Mouse (Mus musculus) kidney, postnatal 14 days (tissue): ENCODE measurements around the gene Armc2.

Source experiments
- DNase-seq: peaks from one replicate; pipeline ENCODE4 v3.0.0; 2022; ENCODE audit warnings: mixed read lengths

The Armc2 gene

DNA sequence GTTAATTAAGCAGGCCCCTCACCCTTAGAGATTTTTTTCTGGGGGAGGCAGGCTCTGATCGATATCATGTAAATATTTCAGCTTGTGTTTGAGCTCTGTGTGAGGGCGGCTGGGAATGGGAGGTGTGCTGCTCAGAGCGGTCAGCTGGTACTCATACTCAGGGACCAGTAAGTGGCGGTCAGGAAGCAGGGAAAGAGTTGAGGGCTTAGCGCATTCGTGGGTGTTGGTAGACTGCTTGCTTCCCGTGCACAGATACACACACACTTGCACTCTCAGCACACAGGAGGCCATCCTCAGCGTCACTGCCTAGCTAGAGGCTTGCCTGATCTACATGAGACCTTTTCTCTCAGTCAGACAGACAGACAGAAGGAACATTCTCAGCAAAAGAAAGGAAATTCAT lies 116.8 kb downstream of the Armc2 start:
- no peak for DNase-seq

DNA sequence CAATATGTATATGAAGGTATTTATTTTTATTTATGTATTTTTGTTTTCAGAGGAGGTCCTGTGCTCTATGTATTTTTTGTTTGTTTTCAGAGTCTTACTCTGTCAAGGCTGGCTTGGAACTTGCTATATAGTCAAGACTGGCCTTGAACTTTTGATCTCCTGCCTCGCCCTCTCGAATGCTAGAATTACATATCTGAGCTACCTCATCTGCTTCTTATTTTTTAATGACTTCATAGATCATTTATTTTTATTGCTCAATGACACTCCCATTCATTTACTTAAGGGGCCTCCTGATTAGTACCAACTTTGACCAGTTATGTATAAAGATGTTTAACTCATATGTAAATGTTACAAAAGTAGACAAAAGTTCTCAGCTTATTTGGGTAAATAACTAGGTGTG lies 121.4 kb downstream of the Armc2 start:
- DNase-seq = no peak

DNA sequence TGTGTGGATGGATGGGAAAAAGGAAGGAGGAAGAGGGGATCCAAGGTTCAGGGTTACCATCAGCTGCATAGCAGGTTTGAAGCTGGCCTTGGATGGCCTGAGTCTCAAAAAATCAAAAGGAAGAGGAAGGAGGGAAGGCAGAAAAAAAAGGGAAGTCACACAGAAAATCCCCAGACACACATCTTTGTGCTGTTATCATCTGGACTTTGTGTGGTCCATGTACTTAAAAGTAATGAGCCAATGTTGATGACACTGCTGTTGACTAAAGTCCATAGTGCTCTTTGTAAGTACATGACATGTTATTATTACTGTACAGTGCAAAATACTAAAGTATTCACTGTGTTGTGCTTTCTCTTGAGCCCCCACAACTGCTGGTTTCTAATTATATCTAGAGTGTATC lies 121.8 kb downstream of the Armc2 start:
- DNase-seq = no peak

DNA sequence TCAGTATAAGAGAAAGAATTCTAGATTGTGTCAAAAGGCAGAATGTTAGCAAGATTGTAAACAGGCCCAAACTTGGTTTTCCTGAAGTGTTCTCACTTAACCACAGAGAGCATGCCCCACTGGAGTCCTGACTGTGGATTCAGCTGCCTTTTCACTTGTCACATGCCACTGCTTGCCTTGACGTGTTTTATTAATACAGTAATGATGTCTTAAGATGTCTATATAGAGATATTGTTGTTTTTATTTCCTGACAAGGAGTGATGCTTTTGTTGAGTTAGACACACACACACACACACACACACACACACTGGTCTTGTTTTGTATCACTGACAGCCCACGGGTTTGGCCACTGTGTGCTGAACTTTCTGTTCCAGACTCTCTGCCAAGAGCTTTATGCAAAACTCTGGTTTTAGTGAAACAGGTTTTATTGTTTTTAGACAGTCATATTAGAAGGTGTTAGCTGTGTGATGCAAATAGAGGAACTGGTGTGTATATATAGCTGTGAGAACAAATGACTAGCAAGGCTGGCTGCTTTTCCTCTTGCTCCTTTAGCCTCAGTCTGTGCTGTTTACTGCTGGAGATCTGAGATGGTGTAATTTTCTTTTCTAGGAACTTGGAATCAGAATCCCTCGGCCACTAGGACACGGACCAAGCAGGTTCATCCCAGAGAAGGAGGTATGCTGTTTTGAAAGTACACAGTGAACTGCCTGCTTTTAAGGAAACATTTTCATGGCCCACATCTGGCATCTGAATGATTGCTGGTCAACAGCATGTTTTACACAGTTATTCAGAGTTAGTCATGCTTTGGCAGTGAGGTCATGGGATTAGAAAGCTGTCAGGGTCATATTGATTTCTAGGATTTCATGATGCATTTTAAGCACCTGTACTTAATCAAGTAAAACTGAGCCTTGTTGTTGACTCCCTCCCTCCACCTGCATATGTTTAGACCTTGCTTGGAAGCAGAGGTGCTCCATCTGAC lies 124.5 kb downstream of the Armc2 start:
- DNase-seq = peak; percentile 43

DNA sequence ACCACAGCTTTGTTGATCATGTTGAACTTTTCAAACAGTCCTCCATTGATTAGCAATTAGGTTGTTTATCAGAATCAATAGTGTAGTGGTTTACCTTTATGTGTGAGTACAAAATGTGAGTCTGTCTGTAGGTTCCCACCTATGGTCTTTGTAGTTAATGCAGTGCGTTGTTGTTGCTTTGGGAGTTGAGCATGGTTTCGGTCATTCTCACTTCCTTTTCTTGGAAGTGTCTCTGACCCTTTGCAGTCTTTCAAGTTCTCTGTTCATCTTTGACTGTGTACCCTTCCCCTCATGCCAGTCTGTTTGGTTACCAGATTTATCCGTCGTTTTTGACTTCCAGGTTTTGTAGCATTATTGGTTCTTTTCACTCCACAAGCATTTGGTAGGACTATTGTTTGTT lies 126.9 kb downstream of the Armc2 start:
- DNase-seq = no peak

DNA sequence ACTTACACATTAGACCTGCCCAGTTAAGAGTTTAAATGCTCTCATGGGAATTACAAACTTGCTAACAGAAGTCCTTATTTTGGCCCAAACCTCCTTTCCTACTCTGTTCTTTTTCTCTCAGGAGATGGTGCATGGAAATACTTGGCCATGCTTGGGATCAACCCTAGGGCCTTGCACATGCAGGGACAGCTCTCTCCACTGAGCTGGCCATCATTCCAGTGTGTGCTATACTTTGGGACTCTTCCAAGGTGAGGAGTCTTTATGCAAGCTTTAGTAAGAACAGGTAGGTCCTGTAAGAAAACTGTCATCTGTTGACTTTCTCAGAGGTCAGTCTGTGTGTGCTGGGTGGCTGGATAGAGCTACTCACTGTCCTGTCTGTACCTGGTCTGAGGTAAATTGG lies 127.7 kb downstream of the Armc2 start:
- DNase-seq = no peak

DNA sequence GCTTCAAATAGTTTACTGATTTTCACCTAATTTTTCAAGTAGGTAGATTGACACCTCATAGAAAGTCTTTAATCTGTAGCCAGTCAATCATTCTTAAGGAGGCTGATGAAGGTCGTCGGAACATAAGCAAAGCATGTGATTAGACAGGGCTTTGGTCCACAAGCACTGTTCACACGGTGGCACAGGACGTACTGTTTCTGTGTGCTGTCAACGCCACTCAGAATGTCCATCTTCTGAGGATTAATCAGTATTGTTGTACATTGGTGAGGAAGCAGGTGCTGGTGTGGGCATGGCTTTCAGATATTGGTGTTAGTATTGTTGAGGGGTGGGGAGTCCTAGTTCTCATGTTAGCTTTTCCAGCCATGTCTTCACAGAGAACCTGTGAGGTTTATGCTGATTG lies 128.7 kb downstream of the Armc2 start:
- no peak for DNase-seq

DNA sequence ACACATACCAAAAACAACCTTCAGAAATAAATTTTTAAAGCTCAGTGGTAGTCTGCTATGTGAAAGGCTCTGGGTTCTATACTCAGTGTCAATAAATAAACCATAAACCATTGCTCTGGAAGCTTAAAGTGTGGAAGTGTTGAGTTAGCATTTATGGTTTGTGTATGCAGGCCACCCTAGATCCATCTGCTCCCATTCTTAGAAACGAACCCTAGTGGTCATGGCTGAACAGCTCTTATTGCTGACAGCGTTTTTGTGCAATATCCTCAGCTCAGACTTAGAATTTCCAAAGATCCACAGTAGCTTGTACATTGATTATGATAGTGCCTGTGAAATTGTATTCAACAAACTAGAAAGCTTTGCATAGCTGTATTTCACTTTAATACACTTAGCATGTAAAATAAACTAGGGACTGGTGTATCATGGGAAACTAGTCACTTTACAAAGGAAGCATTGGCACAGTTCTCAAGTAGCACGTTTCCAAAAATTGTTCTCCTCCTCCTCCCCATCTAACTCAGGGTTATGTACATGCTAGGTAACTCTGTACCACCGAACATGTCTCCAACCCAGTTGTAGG lies 129.8 kb downstream of the Armc2 start:
- DNase-seq = no peak

DNA sequence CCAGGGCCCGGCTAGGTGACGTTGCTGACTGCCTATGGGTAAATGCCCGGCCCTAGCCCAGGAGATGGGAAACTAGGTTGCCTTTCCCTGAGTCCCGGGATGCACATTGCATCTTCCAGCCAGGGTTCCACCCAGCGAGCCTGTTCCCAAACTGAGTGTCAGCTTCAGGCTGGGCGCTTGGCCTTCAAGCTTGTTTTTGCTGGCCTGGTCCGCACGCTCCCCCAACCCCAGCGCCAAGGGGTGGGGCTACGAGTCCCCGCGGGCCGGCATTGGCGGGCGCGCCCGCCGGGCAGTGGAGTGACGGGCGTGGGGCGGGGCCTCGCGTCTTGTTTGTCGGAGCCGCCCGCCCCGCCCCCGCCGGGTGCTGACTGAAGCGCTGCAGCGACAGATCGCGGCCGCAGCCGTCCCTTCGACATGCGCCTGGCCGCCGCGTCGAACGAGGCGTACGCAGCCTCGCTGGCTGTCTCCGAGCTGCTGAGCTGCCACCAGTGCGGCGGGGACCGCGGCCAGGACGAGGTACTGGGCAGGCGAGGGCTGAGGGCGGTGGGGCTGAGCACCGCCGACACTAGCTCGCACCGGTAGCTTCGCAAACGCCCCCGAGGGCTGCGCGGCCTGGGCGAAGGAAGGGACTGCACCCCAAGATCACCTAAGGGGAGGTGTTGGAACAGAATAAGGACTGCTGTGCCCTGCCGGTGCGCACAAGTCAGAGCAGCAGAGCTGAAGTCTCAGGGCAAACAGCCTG lies 131.0 kb downstream of the Armc2 start:
- DNase-seq = peak; percentile 97

DNA sequence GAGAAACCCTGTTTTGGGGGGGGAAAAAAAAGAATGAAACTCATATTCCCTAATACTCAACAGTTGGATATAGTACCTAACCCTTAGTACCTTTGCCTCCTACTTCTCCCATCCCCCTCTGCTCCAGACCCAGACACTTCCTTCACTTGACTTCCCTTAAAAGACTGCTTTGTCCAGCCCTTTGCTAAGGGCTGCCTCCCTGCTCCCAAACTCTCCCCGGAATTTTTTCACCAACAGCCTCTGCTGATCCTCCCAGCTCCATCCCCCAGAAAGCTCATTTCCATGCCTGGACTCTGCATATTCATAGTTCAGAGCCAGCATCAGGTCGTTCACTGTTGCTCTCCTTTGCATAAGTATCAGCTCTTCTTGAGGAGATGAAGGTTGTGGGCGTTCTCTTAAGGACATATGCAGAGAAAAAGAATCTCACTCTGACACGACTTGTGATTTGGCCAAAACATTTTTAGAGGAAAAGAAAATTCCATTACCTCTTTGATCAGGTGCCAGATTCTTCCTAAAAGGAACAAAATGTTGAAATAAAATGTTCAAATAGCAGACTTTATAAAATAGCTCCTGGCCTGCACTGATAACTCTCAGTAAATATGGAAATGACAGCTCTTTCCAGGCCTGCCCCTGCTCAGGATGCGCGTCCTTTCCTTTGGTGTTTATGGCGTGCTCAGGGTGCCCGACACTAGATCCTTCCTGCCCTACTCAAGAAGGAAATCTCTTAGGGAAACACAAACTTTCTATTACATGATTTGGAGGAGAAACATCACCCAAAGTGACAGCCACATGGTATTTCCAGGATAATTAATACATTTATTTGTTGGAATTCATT lies 134.3 kb downstream of the Armc2 start:
- peak; percentile 57 for DNase-seq

DNA sequence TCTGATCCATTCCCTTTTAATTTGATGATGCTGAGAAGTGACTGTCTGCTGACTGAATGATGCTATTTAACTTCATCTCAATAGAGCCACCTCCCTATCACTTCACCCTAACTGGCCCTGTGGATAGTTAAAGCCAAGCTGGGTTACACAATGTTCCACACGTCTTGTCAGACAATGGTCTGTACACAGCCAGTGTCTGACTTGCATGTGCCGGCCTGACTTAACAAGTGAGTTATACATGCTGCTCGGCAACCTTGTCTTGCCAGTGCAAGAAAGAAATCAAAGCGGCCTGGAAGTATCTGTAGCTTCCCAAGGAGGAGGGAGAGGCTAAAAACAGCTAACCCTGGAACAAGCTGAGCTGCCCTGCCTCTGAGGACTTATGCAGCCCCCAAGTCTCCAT lies 136.8 kb downstream of the Armc2 start:
- DNase-seq = no peak

DNA sequence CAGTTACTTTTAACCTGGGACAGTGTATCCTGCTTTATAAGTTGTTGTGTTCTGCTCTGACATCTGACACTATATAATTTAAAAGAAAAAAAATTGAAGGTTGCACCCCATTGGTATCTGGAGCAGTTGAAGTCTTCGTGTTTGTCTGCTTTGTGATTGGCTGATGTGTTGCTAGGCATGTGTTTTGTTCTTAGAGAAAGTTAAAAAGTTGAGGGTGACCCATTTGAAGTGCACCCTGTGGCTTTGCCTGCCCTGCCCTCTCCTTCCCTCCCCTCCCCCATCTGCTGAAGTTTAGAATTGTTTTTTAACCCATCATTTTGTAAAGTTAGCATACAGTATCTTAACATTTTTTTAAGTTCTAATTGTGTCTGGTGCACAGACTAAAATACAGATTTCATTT lies 137.5 kb downstream of the Armc2 start:
- DNase-seq = no peak

DNA sequence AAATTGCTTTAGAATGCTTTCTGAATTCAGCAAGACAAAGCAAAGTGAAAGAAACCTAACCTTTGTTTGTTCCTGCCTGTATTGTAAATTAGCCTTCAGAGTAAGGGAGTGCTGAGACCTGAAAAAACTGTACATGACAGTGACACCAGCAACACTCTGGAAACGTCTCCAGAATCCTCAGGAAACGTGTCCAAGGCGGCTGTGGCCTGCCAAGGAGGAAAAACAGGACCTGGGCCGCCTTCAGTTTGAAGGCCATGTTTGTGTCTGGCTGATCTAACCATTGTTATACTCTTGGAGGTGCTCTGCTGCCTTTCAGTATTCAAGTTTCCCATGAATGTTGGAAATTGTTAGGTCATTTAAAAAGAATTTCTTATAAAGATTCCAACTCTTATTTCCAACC lies 138.0 kb downstream of the Armc2 start:
- DNase-seq = peak; percentile 30

DNA sequence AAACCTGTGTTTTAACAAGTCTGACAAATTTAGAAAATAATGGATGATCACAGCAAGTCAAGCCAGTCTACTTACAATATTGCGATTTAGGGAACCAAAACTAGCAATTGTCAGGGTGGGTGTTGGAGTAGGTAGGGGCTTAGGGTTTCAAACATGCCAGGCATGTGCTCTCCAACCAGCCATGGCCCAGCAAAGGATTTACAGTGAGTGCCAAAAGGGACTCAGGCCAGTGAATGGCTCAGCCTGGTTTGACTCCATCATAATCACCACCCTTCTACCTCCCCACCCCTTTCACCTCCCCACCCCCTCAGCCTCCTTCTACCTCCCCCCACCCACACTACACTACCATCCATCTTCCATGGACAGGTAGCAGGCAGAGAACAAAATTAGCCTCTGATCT lies 138.6 kb downstream of the Armc2 start:
- no peak for DNase-seq

DNA sequence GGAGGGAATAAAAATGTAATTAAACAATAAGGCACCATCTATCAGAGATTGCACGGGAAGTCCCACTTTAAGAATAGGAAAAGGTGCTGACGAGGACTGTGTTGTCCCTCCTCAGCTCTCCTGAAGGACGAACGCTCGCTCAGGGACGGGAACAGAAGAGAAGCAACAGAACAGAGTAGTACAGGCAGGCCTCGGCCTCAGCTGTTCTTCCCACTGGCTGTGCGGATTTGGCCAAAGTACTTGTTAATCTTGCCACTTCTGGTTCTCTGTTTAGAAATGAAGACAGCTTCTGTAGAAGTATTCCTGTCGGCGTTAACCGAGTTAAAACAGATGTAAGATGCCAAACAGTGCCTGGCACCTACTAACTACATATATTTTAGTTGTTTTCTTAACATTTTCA lies 139.9 kb downstream of the Armc2 start:
- DNase-seq = no peak

DNA sequence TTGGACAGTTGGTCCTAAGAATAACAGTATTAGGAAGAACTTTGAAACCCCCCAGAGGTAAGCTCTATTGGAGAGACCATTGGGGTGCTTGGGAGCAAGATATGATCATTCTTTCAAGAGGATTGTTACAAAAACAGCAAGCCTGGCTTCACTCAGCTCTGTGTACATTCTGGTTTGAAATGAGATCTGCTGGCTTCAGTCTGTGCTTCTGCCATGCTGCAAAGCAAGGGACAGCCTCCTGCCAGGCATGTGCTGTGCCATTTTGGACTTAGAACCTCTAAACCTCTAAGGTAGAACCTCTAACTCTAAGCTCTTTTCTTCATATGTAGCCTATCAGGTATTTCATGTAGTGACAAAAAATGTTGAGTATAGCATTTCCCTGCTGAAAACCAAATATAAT lies 142.6 kb downstream of the Armc2 start:
- no peak for DNase-seq

DNA sequence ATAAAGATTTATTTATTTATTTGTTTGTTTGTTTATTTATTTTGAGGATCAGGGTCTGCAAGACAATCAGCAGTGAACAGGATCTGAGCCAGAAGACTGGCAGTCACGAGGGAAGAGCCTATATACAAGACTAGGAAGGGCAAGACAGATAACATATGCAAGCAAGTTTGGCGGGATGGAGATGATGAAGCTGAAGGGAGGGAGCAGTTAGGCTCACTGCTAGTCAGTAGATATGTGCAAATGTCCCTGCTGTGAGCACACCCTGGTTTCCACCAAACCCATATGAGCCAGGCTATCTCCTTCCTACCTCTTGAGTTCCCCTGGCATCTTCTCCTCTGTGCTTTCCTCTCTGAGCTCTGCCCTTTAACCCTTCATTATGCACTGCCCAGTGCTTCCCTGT lies 146.7 kb downstream of the Armc2 start:
- no peak for DNase-seq

DNA sequence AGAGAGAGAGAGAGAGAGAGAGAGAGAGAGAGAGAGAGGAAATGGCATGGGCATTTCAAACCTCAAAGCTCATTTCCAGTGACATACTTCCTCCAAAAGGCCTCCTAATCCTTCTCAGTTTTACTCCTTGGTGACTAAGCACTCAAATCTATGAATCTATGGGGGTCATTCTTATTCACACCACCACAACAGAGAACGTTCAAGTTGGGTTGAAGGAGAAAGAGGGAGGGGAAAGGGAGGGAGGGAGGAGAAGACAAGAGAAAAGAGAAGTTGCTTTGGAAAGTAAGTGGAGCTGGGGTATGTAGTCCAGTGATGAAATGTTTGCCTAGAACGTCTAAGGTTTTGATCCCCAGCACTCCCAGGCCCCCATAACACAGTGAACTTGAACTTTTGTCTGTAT lies 148.1 kb downstream of the Armc2 start:
- no peak for DNase-seq

DNA sequence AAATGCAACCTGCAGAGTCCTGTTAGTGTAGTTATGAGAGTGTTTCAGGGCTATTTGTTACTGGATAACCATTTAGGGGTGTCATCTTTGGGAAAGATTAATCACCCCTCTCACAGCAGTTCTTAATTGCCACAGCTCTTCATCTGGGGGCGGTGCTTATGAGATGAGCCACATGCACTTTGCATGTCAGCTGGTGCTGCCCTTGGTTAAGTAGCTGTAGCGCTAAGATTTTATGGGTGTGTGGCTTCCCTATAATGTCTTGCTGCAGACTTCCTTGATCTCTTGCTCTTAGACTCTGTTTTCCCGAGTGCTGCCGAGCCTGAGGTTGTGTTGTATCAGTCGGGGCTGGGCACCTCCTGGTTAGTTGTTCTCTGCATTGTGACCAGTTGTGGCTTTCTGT lies 150.3 kb downstream of the Armc2 start:
- DNase-seq = no peak

DNA sequence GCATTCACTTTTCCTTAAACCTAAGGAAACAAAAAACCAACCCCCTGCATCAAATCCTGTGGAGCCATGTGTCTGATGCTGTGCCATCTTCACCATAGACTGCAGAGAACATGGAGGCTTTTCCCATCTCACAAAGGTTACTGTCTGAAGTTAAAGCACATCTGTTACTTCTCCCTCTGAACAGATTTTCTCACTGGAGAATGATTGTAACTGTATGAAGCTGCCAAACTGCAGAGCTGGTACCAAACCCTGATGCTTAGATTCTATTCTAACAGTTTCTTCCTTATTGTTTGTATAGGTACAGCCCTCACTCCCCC lies 151.4 kb downstream of the Armc2 start:
- no peak for DNase-seq

DNA sequence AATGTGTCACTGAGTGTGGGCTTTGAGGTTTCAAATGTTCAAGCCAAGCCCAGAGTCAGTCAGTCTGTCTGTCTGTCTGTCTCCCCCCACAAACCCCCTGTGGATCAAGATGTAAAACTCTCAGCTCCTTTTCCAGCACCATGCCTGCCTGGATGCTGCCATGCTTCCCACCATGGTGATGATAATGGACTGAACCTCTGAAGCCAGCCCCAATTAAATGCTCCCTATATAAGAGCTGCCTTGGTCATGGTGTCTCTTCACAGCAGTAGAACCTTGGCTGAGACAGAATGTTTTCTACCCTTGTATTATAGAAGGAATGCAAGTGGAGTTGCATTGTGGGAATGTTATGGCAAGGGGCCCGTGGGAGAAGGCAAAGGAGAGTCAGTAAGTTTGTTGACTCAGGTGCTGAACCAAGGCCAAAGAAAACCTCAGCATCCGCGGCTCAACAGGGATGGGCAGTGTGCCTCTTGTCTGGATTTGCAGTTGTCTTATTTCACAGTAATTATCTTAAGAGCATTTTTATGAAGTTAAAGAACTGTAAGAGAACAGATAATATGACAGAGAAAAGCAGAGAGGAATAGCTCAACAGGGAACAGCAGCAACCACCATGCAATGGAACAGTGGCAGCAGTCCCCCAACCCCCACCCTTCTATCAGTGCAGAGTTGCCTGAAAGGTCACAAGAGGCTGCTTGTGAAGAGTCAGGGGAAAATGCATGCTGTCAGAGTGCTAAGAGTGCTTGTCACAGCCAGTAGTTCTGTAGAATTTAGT lies 152.0 kb downstream of the Armc2 start:
- peak; percentile 53 for DNase-seq
